Mouse (Mus musculus) gastrocnemius, adult 18-20 months (tissue): ENCODE results near the gene Cd200r1. TPM values are rescaled to one million over a fixed set of nuclear protein-coding genes. Genes with fewer than 3 reads are reported as not detected.
"Not testable (repeated sequence)": the region's sequence is repeated elsewhere in the genome, so short reads cannot be mapped to it uniquely, and the experiment has no call there.

Experiments used
- DNase-seq: peaks from one replicate; pipeline ENCODE4 v3.0.0; 2021; ENCODE audit warnings: low spot score
- total RNA-seq, 2 experiments: library from RNA; stranded (reverse); gene quantifications; 2 replicates each; pipeline ENCODE4 v1.2.3; 2021

Gene Cd200r1
- total RNA-seq, 2 experiments from 2014 or later = 0.32 TPM; not detected in 1

DNA sequence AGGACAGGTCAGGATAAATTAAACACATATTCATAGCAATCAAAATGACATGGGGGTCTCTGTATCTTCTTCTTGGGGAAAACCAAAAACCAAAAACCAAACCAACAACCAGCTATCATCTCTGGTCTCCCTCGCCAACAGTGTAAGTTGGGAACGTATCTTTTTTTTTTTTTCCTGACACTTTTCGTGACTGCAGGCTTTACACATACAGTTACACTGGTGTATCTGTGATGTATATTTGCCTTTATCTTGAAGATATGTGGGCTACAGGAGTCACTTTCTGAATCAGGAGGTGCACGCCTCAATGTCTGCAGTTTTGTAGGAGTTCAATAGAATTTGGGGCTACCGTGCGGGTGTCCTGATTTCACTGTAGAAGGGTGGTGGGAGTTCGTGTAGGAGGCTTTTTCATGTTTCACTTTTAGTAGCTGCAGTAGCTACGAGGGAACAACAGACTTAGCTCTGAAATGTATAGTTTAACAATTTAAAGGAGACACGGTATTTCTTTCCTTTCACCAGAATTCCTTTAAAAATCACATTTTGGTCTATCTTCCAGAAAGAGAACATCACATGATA, 870 bp downstream of the Cd200r1 start:
- no peak for DNase-seq

DNA sequence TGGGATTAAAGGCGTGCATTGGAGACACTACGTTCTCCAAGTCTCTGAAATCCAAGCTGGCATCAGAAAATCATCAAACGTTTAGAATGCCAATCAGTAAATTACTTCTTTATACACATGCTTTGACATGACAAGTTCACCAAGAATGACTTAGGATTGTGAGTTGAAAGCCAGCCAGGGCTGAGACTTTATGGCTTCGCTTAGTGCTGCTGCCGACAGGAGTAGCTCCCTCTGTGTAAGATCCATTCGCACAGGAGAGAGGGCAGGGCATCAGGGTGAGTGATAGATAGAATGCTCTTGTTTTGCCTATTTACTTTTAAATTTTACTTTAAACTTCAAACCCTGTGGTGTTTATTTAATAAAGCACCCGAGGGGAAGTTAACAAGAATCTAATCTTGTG, 2.0 kb downstream of the Cd200r1 start:
- DNase-seq = no peak

DNA sequence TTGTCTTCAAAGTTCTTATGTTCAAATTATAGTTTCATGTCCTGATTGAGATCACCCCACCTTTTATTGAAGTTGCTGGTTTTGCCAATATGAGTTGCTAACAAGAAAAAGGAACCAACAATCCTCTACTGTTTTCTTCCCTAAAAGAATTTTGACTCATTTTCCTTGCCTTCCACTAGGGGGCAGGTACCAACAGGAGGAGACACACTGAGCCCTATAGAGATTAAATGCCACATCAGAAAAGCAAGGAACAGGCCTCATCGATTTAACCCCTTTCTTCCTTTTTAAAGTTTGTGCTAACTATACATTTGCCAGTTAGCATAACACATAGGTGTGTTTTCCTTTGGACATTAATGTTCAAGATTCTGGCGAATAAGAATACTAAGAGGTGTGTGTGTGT, 2.4 kb downstream of the Cd200r1 start:
- DNase-seq = no peak

DNA sequence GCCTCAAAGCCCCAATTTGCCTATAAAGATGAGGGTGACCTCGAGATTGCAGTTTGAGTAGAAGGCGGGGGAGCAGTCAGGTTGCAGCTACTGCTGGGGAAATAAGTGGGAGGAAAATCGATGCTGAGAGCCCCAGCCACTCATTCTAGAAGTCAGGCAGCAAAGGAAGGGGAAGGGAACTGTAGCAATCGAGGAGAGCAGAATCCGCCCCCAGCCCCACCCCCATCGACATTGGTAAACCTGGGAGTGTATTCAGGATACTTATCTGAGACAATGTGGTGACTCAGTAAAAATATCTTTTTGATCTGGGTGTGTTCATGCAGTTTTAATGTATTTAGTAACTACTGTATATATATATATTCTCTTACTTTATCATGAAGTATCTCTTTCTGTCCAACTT, 7.0 kb downstream of the Cd200r1 start:
- DNase-seq = no peak

DNA sequence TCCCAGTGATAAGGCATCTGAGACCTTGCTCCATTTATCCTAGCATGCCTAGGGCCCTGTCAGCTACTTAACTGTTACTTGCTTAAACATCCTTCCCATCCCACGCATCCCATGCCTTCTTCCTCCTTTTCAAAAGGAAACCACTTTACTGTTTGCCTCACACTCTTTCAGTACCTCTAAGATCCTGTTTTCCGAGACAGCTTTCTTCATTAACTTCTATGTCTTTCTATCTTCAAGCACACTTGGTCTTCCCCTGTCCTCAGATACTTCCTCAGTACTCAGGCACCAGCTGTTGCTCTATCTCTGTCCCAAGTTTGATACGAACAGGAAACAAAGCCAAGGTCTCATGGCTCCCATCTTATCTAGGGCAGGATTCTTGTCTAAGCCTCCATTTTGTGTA, 8.1 kb downstream of the Cd200r1 start:
- no peak for DNase-seq

DNA sequence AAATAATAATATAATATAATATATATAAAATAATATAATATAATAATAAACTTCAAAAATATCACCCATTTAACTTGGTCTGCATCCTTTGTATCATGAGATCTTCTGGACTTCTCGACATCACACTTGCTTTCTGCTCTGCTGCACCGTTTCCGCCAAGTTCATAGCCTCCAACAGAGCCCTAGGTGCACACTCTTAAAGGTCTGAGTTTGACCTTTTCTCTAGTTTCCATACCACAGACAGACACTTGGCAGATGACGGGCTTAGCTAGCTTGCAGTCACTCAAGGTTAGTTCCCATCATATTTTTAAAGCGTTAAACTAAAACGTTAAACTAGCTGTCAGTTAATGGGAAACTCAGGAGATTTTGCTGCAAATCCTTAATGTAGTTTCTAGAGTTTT, 8.7 kb downstream of the Cd200r1 start:
- no peak for DNase-seq

DNA sequence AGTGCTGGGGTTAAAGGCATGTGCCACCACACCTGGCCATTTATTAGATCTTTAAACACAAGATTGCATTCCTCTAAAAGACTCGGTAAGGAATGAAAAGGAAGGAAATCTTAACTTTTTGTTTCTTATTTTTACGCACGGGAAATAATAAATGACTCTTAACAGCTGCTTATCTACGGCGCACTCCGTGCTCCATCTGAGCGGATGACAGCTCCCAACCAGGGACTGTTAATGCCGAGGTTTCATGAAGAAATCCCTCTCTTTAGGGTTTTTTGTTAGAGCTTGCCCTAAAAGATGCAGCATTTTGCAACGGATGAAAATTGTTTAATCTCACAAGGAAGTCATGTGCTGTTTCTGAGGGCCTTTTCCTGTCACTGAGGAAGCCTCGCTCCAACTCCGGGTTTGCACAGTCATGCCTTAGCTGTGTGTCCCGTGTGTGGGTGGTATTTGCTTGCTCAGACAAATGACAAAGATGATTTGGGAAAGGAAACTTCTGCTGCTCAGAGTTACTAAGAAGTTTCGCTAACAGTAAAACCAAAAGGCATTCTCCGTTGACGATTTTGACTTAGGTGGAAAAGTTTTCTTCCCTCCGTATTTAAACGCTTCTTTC, 13.1 kb downstream of the Cd200r1 start:
- no peak for DNase-seq

DNA sequence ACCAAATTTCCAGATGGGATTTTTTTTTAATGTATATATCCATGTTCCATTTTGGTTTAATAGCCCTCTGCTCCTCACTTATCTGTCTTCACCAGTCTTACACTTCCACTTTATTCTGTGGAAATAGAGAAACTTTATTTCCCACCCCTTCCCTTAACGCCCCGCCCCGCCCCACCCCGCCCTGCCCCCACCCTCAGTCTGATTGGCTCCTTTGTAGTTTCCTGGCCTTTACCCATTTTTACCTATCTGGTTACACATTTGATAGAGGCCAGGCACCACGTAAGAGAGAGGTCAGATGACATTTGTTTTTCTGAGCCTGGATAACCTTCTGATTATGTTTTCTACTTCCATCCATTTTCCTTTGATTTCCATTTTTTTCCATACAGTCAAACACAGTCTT, 14.0 kb downstream of the Cd200r1 start:
- DNase-seq = no peak

DNA sequence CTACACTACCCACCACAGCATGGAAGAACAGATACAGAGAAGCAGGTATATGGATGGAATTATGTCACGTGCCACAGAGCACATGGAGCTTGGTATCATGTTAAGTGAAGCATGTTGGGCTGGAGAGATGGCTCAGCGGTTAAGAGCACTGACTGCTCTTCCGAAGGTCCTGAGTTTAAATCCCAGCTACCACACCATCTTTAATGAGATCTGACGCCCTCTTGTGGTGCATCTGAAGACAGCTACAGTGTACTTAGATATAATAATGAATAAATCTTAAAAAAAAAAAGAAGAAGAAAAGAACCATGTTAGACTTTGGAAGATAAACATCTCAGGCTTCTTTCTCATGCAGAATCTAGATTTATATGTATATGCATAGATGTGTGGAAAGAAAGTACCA, 15.2 kb downstream of the Cd200r1 start:
- DNase-seq = no peak

DNA sequence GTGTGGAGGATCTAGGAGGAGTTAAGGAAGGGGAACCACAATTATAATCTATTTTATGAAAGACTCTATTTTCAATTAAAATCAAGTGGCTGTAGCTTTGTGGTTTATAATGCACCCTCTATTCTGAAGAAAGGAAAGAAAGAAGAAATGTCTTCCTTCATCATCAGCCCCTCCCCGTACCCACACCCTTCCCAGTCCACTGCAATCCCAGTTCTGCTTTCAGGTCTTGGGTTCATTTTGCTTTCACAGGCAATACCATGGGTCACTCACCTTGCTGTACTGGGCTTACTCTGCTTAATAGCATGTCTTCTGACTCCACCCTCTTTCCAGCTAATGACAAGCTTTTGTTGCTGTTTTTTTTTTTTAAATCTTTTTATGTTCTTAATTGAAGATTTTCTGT, 21.4 kb downstream of the Cd200r1 start:
- no peak for DNase-seq

DNA sequence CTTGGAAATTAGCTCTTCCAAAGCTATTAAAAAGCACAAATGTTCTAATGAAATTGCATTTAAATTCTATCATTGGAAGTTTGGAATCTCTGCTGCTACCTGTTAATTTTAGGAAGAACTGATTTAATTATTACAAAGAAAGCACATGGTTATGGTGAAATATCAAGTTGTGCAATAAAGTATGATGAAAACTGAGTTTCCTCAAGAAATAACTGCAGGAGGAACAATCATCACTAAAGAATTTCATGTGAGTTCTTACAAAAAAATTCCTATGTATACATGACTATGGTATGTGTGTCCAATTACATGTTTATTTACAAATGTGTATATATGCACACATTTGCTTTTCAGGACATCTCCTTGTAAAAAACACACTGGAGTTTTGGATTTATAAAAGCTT, 28.9 kb downstream of the Cd200r1 start:
- DNase-seq = no peak

DNA sequence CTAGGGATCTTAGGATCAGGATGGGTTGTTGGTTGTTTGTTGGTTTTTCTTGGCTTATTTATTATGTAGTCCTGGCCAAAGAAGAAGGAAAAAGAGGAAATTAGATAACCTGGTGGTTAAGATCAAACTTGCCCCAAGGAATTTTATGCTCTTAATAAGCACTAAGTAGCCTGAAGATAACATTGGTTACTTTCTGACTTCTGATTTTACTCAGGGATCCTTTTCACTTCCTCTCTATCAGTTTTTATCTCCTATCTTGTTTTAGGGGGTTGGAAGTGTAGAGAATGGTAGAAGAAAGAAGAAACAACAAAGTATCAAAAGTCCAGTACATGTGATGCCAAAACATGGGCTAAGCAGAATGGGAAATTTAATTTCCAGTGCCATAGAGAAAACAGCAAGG, 40.4 kb downstream of the Cd200r1 start:
- no peak for DNase-seq

DNA sequence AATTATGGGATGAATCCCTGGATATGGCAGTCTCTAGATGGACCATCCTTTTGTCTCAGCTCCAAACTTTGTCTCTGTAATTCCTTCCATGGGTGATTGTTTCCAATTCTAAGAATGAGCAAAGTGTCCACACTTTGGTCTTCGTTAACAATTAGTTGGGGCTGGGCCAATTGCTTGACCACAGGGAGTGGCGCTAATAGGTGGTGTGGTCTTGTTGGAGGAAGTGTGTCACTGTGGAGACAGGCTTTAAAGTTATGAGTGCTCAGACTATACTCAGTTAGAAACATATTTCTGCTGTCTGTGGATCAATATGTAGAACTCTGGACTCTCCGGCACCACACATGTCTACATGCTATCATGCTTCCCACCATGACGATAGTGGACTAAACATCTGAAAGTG, 44.7 kb downstream of the Cd200r1 start:
- not testable (repeated sequence) for DNase-seq

DNA sequence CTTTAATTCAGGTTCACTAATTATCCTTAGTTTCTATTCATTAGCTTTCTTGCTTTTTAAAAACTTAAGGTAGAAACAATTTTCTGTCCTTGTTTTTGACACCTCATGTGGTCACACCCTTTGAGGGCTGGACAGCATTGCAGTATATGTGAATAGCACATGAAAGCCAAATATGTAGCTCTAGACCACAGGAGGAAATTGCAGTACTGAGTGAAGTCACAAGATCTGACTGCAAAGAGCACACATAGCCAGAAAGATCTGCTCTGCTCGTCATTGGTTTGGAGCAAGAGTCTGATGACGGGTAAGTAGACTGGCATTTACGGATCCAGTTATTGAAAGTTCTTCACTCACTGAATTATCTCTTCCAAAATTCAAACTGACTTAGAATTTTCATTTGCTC, 46.0 kb downstream of the Cd200r1 start, which contains the start of gene Cd200r4:
TSS of gene Cd200r4 (plus strand) at position 190 of the 400 bp plus-strand sequence.
- DNase-seq = no peak

DNA sequence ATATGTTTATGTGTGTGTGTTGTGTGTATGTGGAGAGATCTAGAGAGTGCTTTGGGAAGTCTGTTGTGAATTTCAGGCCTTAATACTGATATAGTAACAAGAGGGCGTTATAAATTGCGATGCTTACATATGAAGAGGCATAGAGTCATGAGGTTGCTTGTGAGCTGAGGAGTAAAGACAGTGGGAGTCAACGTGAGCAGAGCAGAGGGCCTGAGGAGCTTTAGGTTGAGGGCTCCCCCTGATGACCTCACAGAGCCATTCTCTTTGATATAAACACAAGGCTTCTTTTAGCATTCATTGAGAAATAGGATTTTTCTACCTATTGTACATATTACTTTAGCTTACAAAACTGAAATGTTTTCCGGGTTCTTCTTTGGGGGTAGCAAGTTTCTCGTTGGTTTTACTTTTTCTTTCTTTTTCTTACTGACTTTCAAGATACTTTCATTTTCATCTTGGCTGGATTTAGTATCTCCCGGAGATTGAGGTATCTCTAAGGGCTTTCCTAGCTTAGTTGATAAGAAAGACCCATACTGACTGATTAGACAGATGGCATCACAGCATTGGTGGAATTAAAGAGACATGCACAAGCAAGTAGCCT, 47.0 kb downstream of the Cd200r1 start:
- DNase-seq = no peak

DNA sequence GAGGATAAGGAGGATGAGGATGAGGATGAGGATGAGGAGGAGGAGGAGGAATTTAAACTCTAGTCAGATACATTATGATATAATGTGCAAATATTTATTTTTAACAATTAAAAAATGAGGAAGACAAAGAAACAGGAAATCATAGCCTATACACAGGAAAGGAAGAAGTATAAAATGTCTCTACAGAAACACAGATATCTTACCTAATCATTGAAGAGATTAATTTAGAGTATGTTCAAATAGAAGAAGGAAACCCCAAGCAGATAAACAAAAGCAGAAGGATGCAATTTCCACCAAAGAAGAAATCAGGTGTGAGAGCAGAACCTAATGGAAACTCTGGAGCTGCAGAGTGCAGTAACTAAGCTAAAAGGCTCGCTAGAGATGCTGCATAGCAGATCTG, 52.5 kb downstream of the Cd200r1 start:
- no peak for DNase-seq

DNA sequence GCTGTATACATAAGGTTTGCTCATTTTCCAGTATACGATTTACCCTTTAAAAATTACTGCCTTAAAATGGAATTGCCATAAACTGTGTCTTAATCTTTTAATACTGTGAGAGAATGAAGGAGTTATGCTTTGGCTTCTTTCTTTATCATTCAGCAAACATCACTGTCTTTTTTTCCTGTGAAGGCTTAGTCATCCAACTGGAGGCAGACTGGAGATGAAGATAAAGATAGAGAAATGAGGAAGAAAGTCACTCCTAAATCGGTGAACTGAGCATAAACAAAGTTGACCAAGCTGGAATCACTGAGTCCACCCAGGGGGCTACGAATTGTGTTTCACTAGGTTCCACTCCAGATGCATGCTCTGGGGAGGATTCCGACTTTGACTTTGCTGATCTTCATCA, 55.0 kb downstream of the Cd200r1 start:
- DNase-seq = no peak

DNA sequence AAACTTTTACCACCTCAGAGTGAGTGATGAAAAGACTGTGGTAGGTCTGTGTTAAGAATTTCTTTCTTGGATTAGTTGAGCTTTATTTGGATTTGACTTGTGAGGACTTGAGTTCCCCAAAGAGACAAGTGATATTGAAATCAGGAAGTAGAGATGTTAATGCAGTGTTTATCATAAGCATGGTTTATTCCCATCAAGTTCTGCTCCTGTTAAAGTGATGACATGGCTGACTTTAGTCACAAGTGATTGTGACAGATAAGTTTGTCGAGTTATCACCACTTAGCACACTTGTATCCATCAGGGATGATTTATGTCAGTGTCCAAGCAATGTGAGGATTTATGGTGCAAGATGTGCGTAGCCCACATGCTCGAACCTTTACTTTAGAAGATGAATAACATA, 66.8 kb downstream of the Cd200r1 start:
- no peak for DNase-seq

DNA sequence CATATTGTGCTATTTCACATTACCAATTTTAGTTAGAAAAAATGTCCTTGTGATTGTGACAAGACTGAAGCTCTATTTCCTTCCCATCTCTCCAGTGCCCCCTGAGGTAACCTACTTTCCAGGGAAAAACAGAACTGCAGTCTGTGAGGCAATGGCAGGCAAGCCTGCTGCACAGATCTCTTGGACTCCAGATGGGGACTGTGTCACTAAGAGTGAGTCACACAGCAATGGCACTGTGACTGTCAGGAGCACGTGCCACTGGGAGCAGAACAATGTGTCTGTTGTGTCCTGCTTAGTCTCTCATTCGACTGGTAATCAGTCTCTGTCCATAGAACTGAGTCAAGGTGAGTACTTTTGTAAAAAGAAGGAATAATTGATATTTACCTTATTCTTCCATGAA, 67.7 kb downstream of the Cd200r1 start:
- not testable (repeated sequence) for DNase-seq
